Mouse (Mus musculus) spleen, embryonic (tissue): ENCODE results near the gene Rpp40.

ENCODE experiments used
- CTCF ChIA-PET: fragments of 350-600 bp; sonication (Branson Sonifier 250); formaldehyde crosslinking; loops from one replicate; lab custom pipeline; 2022; lab: Charles Lee

Gene Rpp40

GRCm38 (mm10) chr13:35905879-35906481 is at the start of gene Rpp40:
Rpp40 (minus strand) TSS chr13:35906359.
- CTCF ChIA-PET = no interaction called here

- CTCF ChIA-PET = no interaction called here
Measured at GRCm38 (mm10) chr13:35949814-35950455, 43.8 kb upstream of the Rpp40 start.

GRCm38 (mm10) chr13:35947354-35948000 is 41.3 kb upstream of the Rpp40 start:
- CTCF ChIA-PET = interaction anchor here (1.0 kb wide), 1 partner anchor 61 kb away, joined by 4 read pairs; no protein-coding TSS in a partner anchor

GRCm38 (mm10) chr13:35946659-35947353 is 40.6 kb upstream of the Rpp40 start:
- CTCF ChIA-PET = interaction anchor here (1.0 kb wide), 1 partner anchor 61 kb away, joined by 4 read pairs; no protein-coding TSS in a partner anchor

GRCm38 (mm10) chr13:35940934-35941333 is 34.8 kb upstream of the Rpp40 start:
- CTCF ChIA-PET = interaction anchor here (0.6 kb wide), 1 partner anchor 13 kb away, joined by 3 read pairs; no protein-coding TSS in a partner anchor

- CTCF ChIA-PET = no interaction called here
Measured at GRCm38 (mm10) chr13:35939871-35940665, 33.9 kb upstream of the Rpp40 start.

GRCm38 (mm10) chr13:35937991-35938390 is 31.8 kb upstream of the Rpp40 start:
- CTCF ChIA-PET = no interaction called here

- CTCF ChIA-PET = no interaction called here
Measured at GRCm38 (mm10) chr13:35911476-35911875, 5.3 kb upstream of the Rpp40 start.

- CTCF ChIA-PET = no interaction called here
Measured at GRCm38 (mm10) chr13:35905378-35905777, 781 bp downstream of the Rpp40 start.

GRCm38 (mm10) chr13:35892866-35893265 is 13.3 kb downstream of the Rpp40 start:
- CTCF ChIA-PET = no interaction called here

GRCm38 (mm10) chr13:35886121-35886725 is 19.9 kb downstream of the Rpp40 start:
- CTCF ChIA-PET = interaction anchor here (0.6 to 1.4 kb wide), 4 partner anchors 18 to 61 kb away, joined by 3 to 4 read pairs (median 3); no protein-coding TSS in a partner anchor

- CTCF ChIA-PET = no interaction called here
Measured at GRCm38 (mm10) chr13:35880555-35881046, 25.6 kb downstream of the Rpp40 start.

GRCm38 (mm10) chr13:35879519-35879918 is 26.6 kb downstream of the Rpp40 start:
- CTCF ChIA-PET = interaction anchor here (0.6 kb wide), 1 partner anchor 34 kb away, joined by 5 read pairs; no protein-coding TSS in a partner anchor

- CTCF ChIA-PET = interaction anchor here (0.6 kb wide), 1 partner anchor 34 kb away, joined by 5 read pairs; no protein-coding TSS in a partner anchor
Measured at GRCm38 (mm10) chr13:35879068-35879467, 27.1 kb downstream of the Rpp40 start.

GRCm38 (mm10) chr13:35878282-35878681 is 27.9 kb downstream of the Rpp40 start:
- CTCF ChIA-PET = no interaction called here

- CTCF ChIA-PET = no interaction called here
Measured at GRCm38 (mm10) chr13:35875396-35875795, 30.8 kb downstream of the Rpp40 start.

GRCm38 (mm10) chr13:35871107-35871506 is 35.1 kb downstream of the Rpp40 start:
- CTCF ChIA-PET = no interaction called here

GRCm38 (mm10) chr13:35870659-35871058 is 35.5 kb downstream of the Rpp40 start:
- CTCF ChIA-PET = no interaction called here

GRCm38 (mm10) chr13:35860916-35861315 is 45.2 kb downstream of the Rpp40 start:
- CTCF ChIA-PET = no interaction called here

- CTCF ChIA-PET = no interaction called here
Measured at GRCm38 (mm10) chr13:35857486-35857885, 48.7 kb downstream of the Rpp40 start.
